Mouse (Mus musculus) MEL (cell line): ENCODE measurements around the gene Adap2.

Experiments
- CTCF ChIP-seq, 3 experiments: IDR thresholded peaks in 2 of 3; conservative IDR thresholded peaks in 1 of 3; 2 replicates each; pipeline ENCODE4 v1.5.1; 2011 to 2012; ENCODE audit warnings: low read length in 3 of 3, low read depth in 2 of 3, mild to moderate bottlenecking in 2 of 3, improper control_type of control experiment in 1 of 3, inconsistent platforms in 1 of 3, mixed read lengths in 1 of 3, moderate library complexity in 1 of 3; ENCODE audit not compliant: control insufficient read depth in 1 of 3, insufficient read depth in 1 of 3, poor library complexity in 1 of 3, severe bottlenecking in 1 of 3
- EP300 ChIP-seq, 2 experiments: IDR thresholded peaks; 2 replicates each; pipeline ENCODE4 v1.6.1; 2011; ENCODE audit warnings: improper control_type of control experiment in 2 of 2, low read length in 2 of 2, low read depth in 1 of 2, mild to moderate bottlenecking in 1 of 2
- MAZ ChIP-seq: IDR thresholded peaks from 2 replicates; pipeline ENCODE4 v1.6.1; 2012; ENCODE audit warnings: low read depth, mild to moderate bottlenecking, inconsistent platforms, low read length, improper control_type of control experiment
- POLR2A ChIP-seq, 2 experiments: IDR thresholded peaks; 2 replicates each; pipeline ENCODE4 v1.6.1; 2011 to 2012; ENCODE audit warnings: low read length in 2 of 2, mild to moderate bottlenecking in 2 of 2, control low read depth in 1 of 2, improper control_type of control experiment in 1 of 2, low read depth in 1 of 2, moderate library complexity in 1 of 2; ENCODE audit not compliant: control insufficient read depth in 1 of 2, insufficient read depth in 1 of 2, poor library complexity in 1 of 2
- SIN3A ChIP-seq: IDR thresholded peaks from 2 replicates; pipeline ENCODE4 v1.6.1; 2012; ENCODE audit warnings: low read length, improper control_type of control experiment, inconsistent platforms
- ZC3H11A ChIP-seq: IDR thresholded peaks from 2 replicates; pipeline ENCODE4 v1.6.1; 2012; ENCODE audit warnings: low read depth, mild to moderate bottlenecking, inconsistent platforms, low read length, improper control_type of control experiment
- ZNF384 ChIP-seq: IDR thresholded peaks from 2 replicates; pipeline ENCODE4 v1.6.1; 2012; ENCODE audit warnings: low read depth, mild to moderate bottlenecking, inconsistent platforms, low read length, improper control_type of control experiment

DNA sequence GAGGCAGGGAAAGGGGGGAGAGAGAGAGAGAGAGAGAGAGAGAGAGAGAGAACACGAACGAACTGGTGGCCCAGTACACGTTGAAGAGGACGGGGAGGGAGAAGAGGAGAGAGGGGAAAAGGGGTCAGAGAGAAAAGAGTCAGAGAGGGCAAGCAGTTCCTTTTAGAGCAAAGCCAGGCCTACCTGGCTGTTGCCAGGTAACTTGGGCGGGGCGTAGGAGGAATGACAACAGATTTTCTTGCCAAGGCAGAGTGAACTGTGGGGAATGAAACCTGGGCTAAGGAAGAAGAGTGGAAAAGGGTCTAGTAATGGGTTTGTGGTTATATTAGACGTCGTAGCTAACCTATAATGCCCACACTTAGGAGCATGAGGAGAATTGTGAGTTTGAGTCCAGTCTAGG is 11.0 kb upstream of the Adap2 start:
- TF ChIP-seq EP300 (IDR thresholded peaks at IDR 0.05; ENCODE audit: low read depth in 1 of 2, low read length in 2 of 2) (no peak), POLR2A (IDR thresholded peaks at IDR 0.05; ENCODE audit: control insufficient read depth in 1 of 2, insufficient read depth in 1 of 2, low read depth in 1 of 2, low read length in 2 of 2, poor library complexity in 1 of 2) (no peak), MAZ (no peak), ZC3H11A (no peak), CTCF (IDR thresholded peaks at IDR 0.05 in 2 of 3, conservative IDR thresholded peaks at IDR 0.05 in 1 of 3; ENCODE audit: control insufficient read depth in 1 of 3, insufficient read depth in 1 of 3, low read depth in 2 of 3, low read length in 3 of 3, poor library complexity in 1 of 3, severe bottlenecking in 1 of 3) (no peak), SIN3A (no peak), ZNF384 (no peak)
